Mouse (Mus musculus) forebrain, embryonic 11.5 days (tissue): ENCODE measurements around the gene Cntnap2. TPM values are rescaled to one million over a fixed set of nuclear protein-coding genes. Genes with fewer than 3 reads are reported as not detected.
A peak's percentile ranks its signal among the peaks of the same experiment; 100 is the strongest.
"Not testable (repeated sequence)": the region's sequence is repeated elsewhere in the genome, so short reads cannot be mapped to it uniquely, and the experiment has no call there.

ENCODE experiments used
- ATAC-seq: fragments of 200-750 bp; cut with Nextera tagmentation; replicated peaks from 2 replicates; pipeline ENCODE4 v1.8.0; 2017; ENCODE audit warnings: moderate TSS enrichment; ENCODE audit not compliant: low FRiP score
- DNase-seq: peaks from one replicate; pipeline ENCODE4 v3.0.0-alpha.2; 2017; ENCODE audit warnings: low spot score
- H3K27ac ChIP-seq: fragments of 300-500 bp; sonication (generic); 2 replicates; pipeline ENCODE4 v1.5.1; 2014; ENCODE audit warnings: low read depth, low read length
- H3K27me3 ChIP-seq: fragments of 300-500 bp; sonication (generic); 2 replicates; pipeline ENCODE4 v1.6.1; 2014; ENCODE audit warnings: mild to moderate bottlenecking, low read length, mixed read lengths; ENCODE audit not compliant: control insufficient read depth, insufficient read depth
- H3K36me3 ChIP-seq: fragments of 300-500 bp; sonication (generic); 2 replicates; pipeline ENCODE4 v1.6.1; 2014; ENCODE audit warnings: mild to moderate bottlenecking, low read length, moderate library complexity, mixed read lengths; ENCODE audit not compliant: control insufficient read depth, insufficient read depth
- H3K4me1 ChIP-seq: fragments of 300-500 bp; sonication (generic); replicated peaks from 2 replicates; pipeline ENCODE4 v1.6.1; 2014; ENCODE audit warnings: low read length, mixed read lengths; ENCODE audit not compliant: control insufficient read depth, insufficient read depth
- H3K4me2 ChIP-seq: fragments of 300-500 bp; sonication (generic); 2 replicates; pipeline ENCODE4 v1.6.1; 2014; ENCODE audit warnings: low read depth, mild to moderate bottlenecking, low read length, moderate library complexity, mixed read lengths; ENCODE audit not compliant: severe bottlenecking
- H3K4me3 ChIP-seq: fragments of 300-500 bp; sonication (generic); 2 replicates; pipeline ENCODE4 v1.5.1; 2014; ENCODE audit warnings: low read depth, low read length
- H3K9ac ChIP-seq: fragments of 300-500 bp; sonication (generic); 2 replicates; pipeline ENCODE4 v1.6.1; 2014; ENCODE audit warnings: low read length
- H3K9me3 ChIP-seq: fragments of 300-500 bp; sonication (generic); 2 replicates; pipeline ENCODE4 v1.6.1; 2016; ENCODE audit warnings: low read length, mixed read lengths; ENCODE audit not compliant: control insufficient read depth
- WGBS: fragments of 180-500 bp; shearing (Covaris S2); extraction: QIAGEN DNeasy Blood & Tissue Kit; methylation state at CpG from one replicate; pipeline ENCODE4 v1.1.7; 2014; 5-methylcytosine and 5-hydroxymethylcytosine counted together
- polyA plus RNA-seq: library from polyadenylated mRNA; unstranded; fragments of >200 nt; fragmentation: Nextera tagmentation; extraction: Ambion mirVana; gene quantifications from 2 replicates; pipeline ENCODE4 v1.2.1, GENCODE M21; 2014

The Cntnap2 gene
- polyA plus RNA-seq, 1 experiment from 2014 or later = 69.6 TPM

- DNase-seq (no peak), ATAC-seq (no peak)
- Histone ChIP-seq H3K4me2 (no peak overlapping the region), H3K4me1 (no peaks in the 10 kb centered on the region), H3K4me3 (no peak overlapping the region), H3K27ac (no peak overlapping the region), H3K9me3 (no peaks in the 10 kb centered on the region), H3K9ac (no peak overlapping the region), H3K27me3 (no peaks in the 10 kb centered on the region), H3K36me3 (no peaks in the 10 kb centered on the region)
- WGBS = 93% methylated on average over 1 of the region's 1 CpGs
Measured at GRCm38 (mm10) chr6:47208031-47208430, 2148.9 kb downstream of the Cntnap2 start.

- H3K4me3 ChIP-seq = no peak overlapping the region
- no peak overlapping the region for H3K9ac ChIP-seq
- no peak overlapping the region for H3K27ac ChIP-seq
- no peaks in the 10 kb centered on the region for H3K36me3 ChIP-seq
- ATAC-seq (no peak), DNase-seq (no peak)
- no peaks in the 10 kb centered on the region for H3K27me3 ChIP-seq
- no peaks in the 10 kb centered on the region for H3K4me1 ChIP-seq
- no peaks in the 10 kb centered on the region for H3K9me3 ChIP-seq
- no peak overlapping the region for H3K4me2 ChIP-seq
Measured at GRCm38 (mm10) chr6:47214731-47215130, 2155.6 kb downstream of the Cntnap2 start.

DNA sequence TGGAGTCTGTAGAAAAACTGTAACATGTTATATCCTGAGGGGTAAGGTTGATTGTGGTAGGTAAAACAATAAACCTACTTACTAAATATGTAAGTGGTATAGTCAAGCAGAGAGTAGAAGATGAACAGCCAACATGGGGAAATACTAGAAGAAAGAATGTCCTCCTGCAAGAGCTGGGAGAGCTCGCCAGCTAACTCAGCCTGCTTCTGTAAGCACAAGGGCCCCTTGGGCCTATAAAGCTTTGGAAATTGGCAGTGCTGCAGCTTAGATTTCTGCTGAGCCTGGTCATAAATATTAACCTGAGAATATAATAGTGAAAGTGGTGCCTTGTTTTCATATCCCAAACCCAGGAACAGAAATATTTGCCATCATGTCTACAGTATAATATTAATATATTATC is 2164.4 kb downstream of the Cntnap2 start:
- H3K9ac ChIP-seq, H3K27ac ChIP-seq, H3K27me3 ChIP-seq, ATAC-seq, H3K4me1 ChIP-seq, DNase-seq, H3K9me3 ChIP-seq, H3K4me3 ChIP-seq, H3K4me2 ChIP-seq, H3K36me3 ChIP-seq: not testable (repeated sequence)
- WGBS = 55% methylated on average over 1 of the region's 1 CpGs

DNA sequence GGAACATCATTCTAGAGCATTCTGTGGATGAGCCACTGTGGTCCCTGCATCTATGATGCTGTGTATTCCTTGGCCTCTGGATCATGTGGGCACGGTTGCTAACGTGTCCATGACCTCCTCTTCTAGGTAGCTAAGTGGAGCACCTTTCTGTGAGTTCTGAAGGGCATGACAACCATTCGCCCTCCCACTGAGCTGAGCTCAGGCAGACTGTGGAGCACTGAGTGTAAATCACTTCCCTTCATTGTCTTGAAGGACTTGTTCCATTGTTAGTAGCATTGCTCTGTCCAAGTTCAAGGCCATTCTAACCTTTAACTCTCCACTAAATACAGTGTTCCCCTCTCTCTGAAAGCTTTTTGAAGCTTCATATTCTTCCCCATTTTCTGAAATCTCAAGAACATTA is 2166.2 kb downstream of the Cntnap2 start:
- H3K4me3 ChIP-seq, ATAC-seq, H3K27me3 ChIP-seq, H3K27ac ChIP-seq, H3K36me3 ChIP-seq, H3K4me2 ChIP-seq, H3K4me1 ChIP-seq, DNase-seq, H3K9me3 ChIP-seq, H3K9ac ChIP-seq: not testable (repeated sequence)
- 80% methylated on average over 3 of the region's 3 CpGs for WGBS

GRCm38 (mm10) chr6:47227601-47228000 is 2168.4 kb downstream of the Cntnap2 start:
- H3K27ac ChIP-seq = peak overlapping the region; percentile 41; the same call in 1 of the 2 replicates

DNA sequence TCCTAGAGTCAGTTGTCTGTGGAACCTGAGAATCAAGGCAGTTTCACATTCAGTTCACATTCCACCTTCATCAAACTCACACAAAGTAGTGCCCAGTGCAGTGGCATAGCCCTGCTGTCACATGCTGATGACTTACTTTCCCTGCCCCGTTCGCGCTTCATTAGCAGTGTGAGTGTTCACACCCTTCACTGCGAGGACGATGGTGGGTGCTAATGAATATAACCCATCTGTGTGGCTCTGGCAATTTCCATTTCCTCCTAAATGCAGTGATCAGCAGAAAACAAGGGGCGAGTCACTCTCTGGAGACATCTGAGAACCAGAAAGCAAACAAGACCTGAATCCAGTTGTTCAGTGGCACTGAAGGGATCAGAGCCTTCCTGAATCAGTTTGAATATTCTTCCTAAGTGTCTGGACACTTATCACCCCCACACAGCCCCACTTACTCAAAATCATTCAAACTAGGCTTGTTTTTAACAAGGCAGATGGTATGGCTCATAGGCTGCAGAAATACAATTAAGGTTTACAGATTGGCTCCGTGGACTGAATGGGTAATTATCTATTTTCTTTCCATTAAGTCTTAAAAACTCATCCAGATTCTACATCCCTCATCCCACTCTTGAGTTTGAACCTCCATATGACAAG is 2169.6 kb downstream of the Cntnap2 start:
- ATAC-seq (peak; percentile 89), DNase-seq (peak; percentile 56)
- Histone ChIP-seq H3K4me1 (peaks cover 2% of the 10 kb centered on the region; the same call in 1 of the 2 replicates), H3K27ac (peak overlapping the region; percentile 65), H3K9me3 (no peaks in the 10 kb centered on the region), H3K4me2 (no peak overlapping the region), H3K9ac (no peak overlapping the region), H3K27me3 (no peaks in the 10 kb centered on the region), H3K4me3 (no peak overlapping the region), H3K36me3 (no peaks in the 10 kb centered on the region)
- WGBS = 62% methylated on average over 7 of the region's 7 CpGs

More at GRCm38 (mm10) chr6:47227601-47228000, 2168.4 kb downstream of the Cntnap2 start:
- Histone ChIP-seq H3K27me3 (no peaks in the 10 kb centered on the region), H3K36me3 (no peaks in the 10 kb centered on the region), H3K4me2 (no peak overlapping the region), H3K4me3 (no peak overlapping the region), H3K9ac (no peak overlapping the region), H3K9me3 (no peaks in the 10 kb centered on the region), H3K4me1 (peaks cover 2% of the 10 kb centered on the region; the same call in 1 of the 2 replicates)
- 30% methylated on average over 3 of the region's 3 CpGs for WGBS
- ATAC-seq (no peak), DNase-seq (no peak)

- no peak overlapping the region for H3K9ac ChIP-seq
- no peaks in the 10 kb centered on the region for H3K9me3 ChIP-seq
- no peaks in the 10 kb centered on the region for H3K27me3 ChIP-seq
- DNase-seq (no peak), ATAC-seq (no peak)
- H3K4me1 ChIP-seq = peaks cover 2% of the 10 kb centered on the region; the same call in 1 of the 2 replicates
- 77% methylated on average over 6 of the region's 6 CpGs for WGBS
- no peak overlapping the region for H3K27ac ChIP-seq
- no peak overlapping the region for H3K4me3 ChIP-seq
- H3K4me2 ChIP-seq = no peak overlapping the region
- no peaks in the 10 kb centered on the region for H3K36me3 ChIP-seq
Measured at GRCm38 (mm10) chr6:47231513-47231912, 2172.4 kb downstream of the Cntnap2 start.

GRCm38 (mm10) chr6:47239376-47239921 is 2180.3 kb downstream of the Cntnap2 start:
- DNase-seq = peak; percentile 79
- H3K4me2 ChIP-seq = 0 out of 2 replicates have a peak overlapping the region, but pooled peaks have one; percentile 18
- peak overlapping the region; percentile 96 for H3K27ac ChIP-seq
- peak; percentile 90 for ATAC-seq
- no peak overlapping the region; the same call in 1 of the 2 replicates for H3K9ac ChIP-seq
- no peaks in the 10 kb centered on the region for H3K9me3 ChIP-seq
- H3K4me1 ChIP-seq = peaks cover 10% of the 10 kb centered on the region
- 3% methylated on average over 3 of the region's 3 CpGs for WGBS
- no peaks in the 10 kb centered on the region for H3K36me3 ChIP-seq
- H3K4me3 ChIP-seq = no peak overlapping the region
- no peaks in the 10 kb centered on the region for H3K27me3 ChIP-seq

DNA sequence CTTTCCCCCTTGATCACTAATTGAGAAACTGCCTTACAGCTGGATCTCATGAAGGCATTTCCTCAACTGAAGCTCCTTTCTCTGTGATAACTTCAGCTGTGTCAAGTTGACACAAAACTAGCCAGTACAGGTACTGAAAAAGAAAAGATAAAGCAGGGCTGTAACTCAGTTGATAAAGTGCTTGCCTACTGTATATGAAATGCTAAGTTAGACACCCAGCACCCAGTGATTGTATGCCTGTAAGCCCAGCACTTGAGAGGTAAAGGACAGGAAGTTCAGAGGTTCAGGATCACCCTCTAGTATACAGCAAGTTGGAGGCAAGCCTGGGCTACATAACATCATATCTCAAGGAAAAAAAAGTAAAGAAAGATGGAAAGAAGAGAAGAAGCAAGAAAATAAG is 2182.2 kb downstream of the Cntnap2 start:
- no peaks in the 10 kb centered on the region for H3K36me3 ChIP-seq
- H3K27ac ChIP-seq = no peak overlapping the region
- peaks cover 12% of the 10 kb centered on the region for H3K4me1 ChIP-seq
- no peaks in the 10 kb centered on the region for H3K9me3 ChIP-seq
- H3K4me3 ChIP-seq = no peak overlapping the region
- H3K4me2 ChIP-seq = no peak overlapping the region
- ATAC-seq (no peak), DNase-seq (no peak)
- no peaks in the 10 kb centered on the region for H3K27me3 ChIP-seq
- H3K9ac ChIP-seq = no peak overlapping the region
